Mouse (Mus musculus) heart, embryonic 11.5 days (tissue): ENCODE results near the gene Elk3. TPM values are rescaled to one million over a fixed set of nuclear protein-coding genes. Genes with fewer than 3 reads are reported as not detected.

Experiments used
- ATAC-seq: fragments of 200-750 bp; cut with Nextera tagmentation; replicated peaks from 2 replicates; pipeline ENCODE4 v1.8.0; 2017; ENCODE audit warnings: moderate library complexity; ENCODE audit not compliant: insufficient number of reproducible peaks, low FRiP score, low TSS enrichment
- H3K27ac ChIP-seq: fragments of 300-500 bp; sonication (generic); 2 replicates; pipeline ENCODE4 v1.5.1; 2014; ENCODE audit warnings: mild to moderate bottlenecking, low read depth, low read length
- H3K27me3 ChIP-seq: fragments of 300-500 bp; sonication (generic); 2 replicates; pipeline ENCODE4 v1.6.1; 2014; ENCODE audit warnings: mild to moderate bottlenecking, low read length, mixed read lengths; ENCODE audit not compliant: control insufficient read depth, insufficient read depth
- H3K36me3 ChIP-seq: fragments of 300-500 bp; sonication (generic); 2 replicates; pipeline ENCODE4 v1.6.1; 2014; ENCODE audit warnings: mild to moderate bottlenecking, low read length, moderate library complexity, mixed read lengths; ENCODE audit not compliant: control insufficient read depth, insufficient read depth
- H3K4me1 ChIP-seq: fragments of 300-500 bp; sonication (generic); 2 replicates; pipeline ENCODE4 v1.6.1; 2014; ENCODE audit warnings: low read length; ENCODE audit not compliant: control insufficient read depth, insufficient read depth
- H3K4me2 ChIP-seq: fragments of 300-500 bp; sonication (generic); 2 replicates; pipeline ENCODE4 v1.6.1; 2014; ENCODE audit warnings: mild to moderate bottlenecking, moderate library complexity
- H3K4me3 ChIP-seq: fragments of 300-500 bp; sonication (generic); 2 replicates; pipeline ENCODE4 v1.5.1; 2014; ENCODE audit warnings: low read depth, low read length
- H3K9ac ChIP-seq: fragments of 300-500 bp; sonication (generic); 2 replicates; pipeline ENCODE4 v1.6.1; 2014; ENCODE audit warnings: mild to moderate bottlenecking, low read depth, low read length, moderate library complexity
- H3K9me3 ChIP-seq: fragments of 300-500 bp; sonication (generic); replicated peaks from 2 replicates; pipeline ENCODE4 v1.6.1; 2016; ENCODE audit warnings: low read length; ENCODE audit not compliant: control insufficient read depth
- WGBS: fragments of 180-500 bp; shearing (Covaris S2); extraction: QIAGEN DNeasy Blood & Tissue Kit; methylation state at CpG from one replicate; pipeline ENCODE4 v1.1.7; 2014; ENCODE audit not compliant: insufficient replicate concordance; 5-methylcytosine and 5-hydroxymethylcytosine counted together
- polyA plus RNA-seq: library from polyadenylated mRNA; unstranded; fragments of >200 nt; fragmentation: Nextera tagmentation; extraction: Ambion mirVana; gene quantifications from 2 replicates; pipeline ENCODE4 v1.2.1, GENCODE M21; 2014

Elk3 gene
- polyA plus RNA-seq, 1 experiment from 2014 or later = 42.1 TPM

DNA sequence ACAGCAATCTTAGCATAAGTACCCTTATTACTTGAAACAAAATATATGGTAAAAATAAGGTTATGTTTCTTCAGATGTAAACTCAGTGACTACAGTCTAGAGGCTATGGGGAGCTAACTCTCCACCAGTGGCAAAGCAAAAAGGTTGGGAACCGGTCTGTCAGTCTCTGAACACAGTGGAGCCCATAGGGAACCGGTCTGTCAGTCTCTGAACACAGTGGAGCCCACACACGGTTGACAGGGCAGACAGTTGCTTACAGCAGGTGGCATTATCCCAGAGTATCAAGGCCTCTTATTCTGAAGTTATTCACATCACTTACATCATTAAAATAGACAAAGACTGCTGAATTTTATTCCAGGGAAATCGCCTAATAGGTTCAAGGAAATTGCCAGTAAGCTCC is 79.4 kb downstream of the Elk3 start:
- no peak overlapping the region for H3K4me3 ChIP-seq
- peaks cover 14% of the 10 kb centered on the region for H3K36me3 ChIP-seq
- no peak overlapping the region for H3K9ac ChIP-seq
- no peaks in the 10 kb centered on the region for H3K27me3 ChIP-seq
- 84% methylated on average over 4 of the region's 4 CpGs for WGBS
- no peak overlapping the region for H3K27ac ChIP-seq
- no peak for ATAC-seq
- peaks cover 3% of the 10 kb centered on the region; the same call in 1 of the 2 replicates for H3K4me1 ChIP-seq
- H3K4me2 ChIP-seq = no peak overlapping the region
- H3K9me3 ChIP-seq = no peaks in the 10 kb centered on the region

GRCm38 (mm10) chr10:93228401-93229007 is 82.4 kb downstream of the Elk3 start:
- no peaks in the 10 kb centered on the region for H3K27me3 ChIP-seq
- WGBS = 75% methylated on average over 11 of the region's 11 CpGs
- no peak overlapping the region for H3K4me3 ChIP-seq
- H3K4me2 ChIP-seq = no peak overlapping the region
- peaks cover 3% of the 10 kb centered on the region; the same call in 1 of the 2 replicates for H3K4me1 ChIP-seq
- ATAC-seq = no peak
- peaks cover 3% of the 10 kb centered on the region; the same call in 1 of the 2 replicates for H3K36me3 ChIP-seq
- H3K9ac ChIP-seq = no peak overlapping the region
- H3K9me3 ChIP-seq = no peaks in the 10 kb centered on the region
- no peak overlapping the region for H3K27ac ChIP-seq

DNA sequence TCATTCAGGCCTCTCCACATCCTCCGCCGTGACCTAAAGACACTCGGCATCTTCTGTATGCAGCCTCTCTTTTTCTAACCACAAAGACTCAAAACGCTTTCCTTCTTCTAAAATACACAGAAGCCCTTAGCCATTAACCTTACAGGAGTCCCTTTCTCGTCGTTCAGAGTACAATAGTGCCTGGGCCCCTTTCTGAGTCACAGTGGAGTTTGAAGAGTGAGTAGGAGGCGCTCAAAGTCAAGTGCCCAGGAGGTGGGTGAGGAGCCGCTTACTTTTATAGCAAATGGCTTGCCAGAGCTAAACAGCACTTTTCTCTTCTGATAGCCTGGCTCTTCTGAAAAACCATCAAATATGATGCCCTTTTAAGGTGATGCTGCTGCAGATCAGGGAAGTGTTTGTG is 83.0 kb downstream of the Elk3 start:
- Histone ChIP-seq H3K36me3 (peaks cover 2% of the 10 kb centered on the region; the same call in 1 of the 2 replicates), H3K4me3 (no peak overlapping the region), H3K27ac (0 out of 2 replicates have a peak overlapping the region, but pooled peaks have one; percentile 6), H3K9ac (no peak overlapping the region), H3K4me2 (no peak overlapping the region), H3K4me1 (peaks cover 3% of the 10 kb centered on the region; the same call in 1 of the 2 replicates), H3K27me3 (no peaks in the 10 kb centered on the region), H3K9me3 (no peaks in the 10 kb centered on the region)
- 62% methylated on average over 8 of the region's 8 CpGs for WGBS
- ATAC-seq = no peak

GRCm38 (mm10) chr10:93225751-93226150 is 85.2 kb downstream of the Elk3 start:
- 66% methylated on average over 6 of the region's 6 CpGs for WGBS

GRCm38 (mm10) chr10:93215051-93215763 is 95.7 kb downstream of the Elk3 start:
- Histone ChIP-seq H3K9ac (no peak overlapping the region), H3K36me3 (peaks cover 34% of the 10 kb centered on the region)
- WGBS = 91% methylated on average over 8 of the region's 8 CpGs

More at GRCm38 (mm10) chr10:93225751-93226150, 85.2 kb downstream of the Elk3 start:
- Histone ChIP-seq H3K27ac (no peak overlapping the region), H3K9me3 (no peaks in the 10 kb centered on the region), H3K4me2 (no peak overlapping the region), H3K27me3 (no peaks in the 10 kb centered on the region), H3K4me1 (peaks cover 3% of the 10 kb centered on the region; the same call in 1 of the 2 replicates), H3K4me3 (no peak overlapping the region), H3K36me3 (peaks cover 2% of the 10 kb centered on the region; the same call in 1 of the 2 replicates), H3K9ac (no peak overlapping the region)
- ATAC-seq = no peak

GRCm38 (mm10) chr10:93214251-93214650 is 96.7 kb downstream of the Elk3 start:
- no peak for ATAC-seq
- 73% methylated on average over 4 of the region's 4 CpGs for WGBS
- H3K27me3 ChIP-seq = no peaks in the 10 kb centered on the region
- H3K36me3 ChIP-seq = peaks cover 34% of the 10 kb centered on the region
- H3K27ac ChIP-seq = no peak overlapping the region
- no peak overlapping the region for H3K4me2 ChIP-seq
- no peaks in the 10 kb centered on the region for H3K4me1 ChIP-seq
- H3K9ac ChIP-seq = no peak overlapping the region
- H3K9me3 ChIP-seq = peaks cover 2% of the 10 kb centered on the region; the same call in 1 of the 2 replicates
- no peak overlapping the region for H3K4me3 ChIP-seq

More at GRCm38 (mm10) chr10:93215051-93215763, 95.7 kb downstream of the Elk3 start:
- Histone ChIP-seq H3K9me3 (peaks cover 2% of the 10 kb centered on the region; the same call in 1 of the 2 replicates), H3K27me3 (no peaks in the 10 kb centered on the region), H3K4me1 (no peaks in the 10 kb centered on the region), H3K4me3 (no peak overlapping the region), H3K27ac (no peak overlapping the region), H3K4me2 (no peak overlapping the region)
- no peak for ATAC-seq

- no peak overlapping the region for H3K4me2 ChIP-seq
- peaks cover 34% of the 10 kb centered on the region for H3K36me3 ChIP-seq
- WGBS = 79% methylated on average over 7 of the region's 7 CpGs
- peaks cover 2% of the 10 kb centered on the region; the same call in 1 of the 2 replicates for H3K9me3 ChIP-seq
- H3K4me3 ChIP-seq = no peak overlapping the region
- H3K9ac ChIP-seq = no peak overlapping the region
- no peak overlapping the region for H3K27ac ChIP-seq
- no peaks in the 10 kb centered on the region for H3K27me3 ChIP-seq
- no peaks in the 10 kb centered on the region for H3K4me1 ChIP-seq
- ATAC-seq = no peak
Measured at GRCm38 (mm10) chr10:93213339-93213738, 97.6 kb downstream of the Elk3 start.

- Histone ChIP-seq H3K27me3 (no peaks in the 10 kb centered on the region), H3K4me1 (peaks cover 3% of the 10 kb centered on the region; the same call in 1 of the 2 replicates), H3K9me3 (peaks cover 2% of the 10 kb centered on the region; the same call in 1 of the 2 replicates), H3K27ac (no peak overlapping the region), H3K4me2 (no peak overlapping the region), H3K4me3 (no peak overlapping the region), H3K36me3 (peaks cover 31% of the 10 kb centered on the region), H3K9ac (no peak overlapping the region)
- ATAC-seq = no peak
- 84% methylated on average over 2 of the region's 2 CpGs for WGBS
Measured at GRCm38 (mm10) chr10:93212699-93213098, 98.2 kb downstream of the Elk3 start.
